Mouse (Mus musculus) right cerebral cortex, adult 18-20 months (tissue): Measurements from ENCODE around the gene B3gnt3.
A peak's percentile ranks its signal among the peaks of the same experiment; 100 is the strongest.

Experiments used
- DNase-seq: peaks from one replicate; pipeline ENCODE4 v3.0.0; 2022; ENCODE audit warnings: mixed read lengths

Gene B3gnt3

GRCm38 (mm10) chr8:71676803-71677202 is 24.8 kb downstream of the B3gnt3 start:
- no peak for DNase-seq

GRCm38 (mm10) chr8:71676020-71676741 is 25.4 kb downstream of the B3gnt3 start, which contains the start of gene Jak3:
Gene Jak3, plus strand, starts transcription at chr8:71676296.
- peak; percentile 55 for DNase-seq

GRCm38 (mm10) chr8:71675456-71676019 is 26.1 kb downstream of the B3gnt3 start:
- DNase-seq: no peak

GRCm38 (mm10) chr8:71674071-71674470 is 27.5 kb downstream of the B3gnt3 start:
- no peak for DNase-seq

GRCm38 (mm10) chr8:71672168-71672735 is 29.3 kb downstream of the B3gnt3 start:
- DNase-seq: no peak

- DNase-seq: peak; percentile 94
Observed at GRCm38 (mm10) chr8:71671549-71671965, 30.0 kb downstream of the B3gnt3 start, which contains the start of gene Unc13a. Gene Unc13a, minus strand, starts transcription at chr8:71671757.

- peak; percentile 79 for DNase-seq
Observed at GRCm38 (mm10) chr8:71670621-71671548, 30.7 kb downstream of the B3gnt3 start.

- peak; percentile 64 for DNase-seq
Observed at GRCm38 (mm10) chr8:71670198-71670597, 31.4 kb downstream of the B3gnt3 start.

GRCm38 (mm10) chr8:71668220-71668975 is 33.2 kb downstream of the B3gnt3 start:
- DNase-seq: peak; percentile 47

GRCm38 (mm10) chr8:71667256-71667655 is 34.3 kb downstream of the B3gnt3 start:
- DNase-seq: no peak

GRCm38 (mm10) chr8:71666855-71667254 is 34.7 kb downstream of the B3gnt3 start:
- DNase-seq: no peak

GRCm38 (mm10) chr8:71665331-71666130 is 36.1 kb downstream of the B3gnt3 start:
- DNase-seq: no peak

- peak; percentile 86 for DNase-seq
Observed at GRCm38 (mm10) chr8:71660325-71661120, 41.1 kb downstream of the B3gnt3 start.

- no peak for DNase-seq
Observed at GRCm38 (mm10) chr8:71659751-71660150, 41.8 kb downstream of the B3gnt3 start.

GRCm38 (mm10) chr8:71658515-71659049 is 43.0 kb downstream of the B3gnt3 start:
- DNase-seq: no peak

GRCm38 (mm10) chr8:71657816-71658215 is 43.8 kb downstream of the B3gnt3 start:
- DNase-seq: no peak

GRCm38 (mm10) chr8:71654600-71654999 is 47.0 kb downstream of the B3gnt3 start:
- no peak for DNase-seq

- no peak for DNase-seq
Observed at GRCm38 (mm10) chr8:71645510-71645909, 56.1 kb downstream of the B3gnt3 start.
